Mouse (Mus musculus): Measurements from ENCODE around the gene Thbs1. TPM values are rescaled to one million over a fixed set of nuclear protein-coding genes. Genes with fewer than 3 reads are reported as not detected.

Thbs1 gene
- total RNA-seq (2023), result 100 to 1,000 TPM; 260 to 548 TPM

DNA sequence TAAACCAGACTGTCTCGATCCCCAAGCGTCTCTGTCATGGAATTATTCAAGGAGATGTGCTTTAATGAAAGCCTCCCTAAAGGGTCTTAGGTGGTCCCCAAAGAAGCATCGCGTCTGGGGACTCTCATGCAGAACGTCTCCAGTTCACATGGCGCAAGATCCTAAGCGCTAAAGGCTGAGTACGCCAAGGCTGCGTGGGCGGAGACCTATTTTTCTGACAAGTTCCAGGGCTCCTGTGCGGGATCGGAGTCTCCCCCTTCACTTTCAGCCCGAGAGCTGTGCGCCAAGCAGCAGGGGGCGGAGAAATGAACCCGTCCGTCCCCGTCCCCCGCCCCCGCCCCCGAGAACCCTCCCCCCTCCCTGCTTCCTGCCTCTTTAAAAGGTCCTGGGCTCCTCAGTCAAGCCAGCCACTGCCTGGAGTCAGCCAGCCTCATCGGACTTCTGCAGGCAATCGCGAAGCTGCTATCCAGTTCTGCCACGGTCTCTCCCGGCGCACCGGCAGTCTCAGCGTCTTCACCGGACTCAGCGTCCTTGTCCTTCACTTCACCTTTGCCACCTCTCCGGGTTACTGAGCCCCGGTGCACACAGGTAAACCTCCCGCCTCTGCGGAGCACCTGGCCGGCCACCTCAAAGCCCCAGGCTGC lies at the start of gene Thbs1:
Thbs1 (plus strand) TSS at position 389 of the 644 bp plus-strand sequence.

Other genes with a start within 250 kb of the Thbs1 start
- not detected for gene Fsip1, start 145.1 kb downstream of the Thbs1 start, total RNA-seq (2023)